Mouse (Mus musculus) cerebral cortex, adult 2 months (tissue): ENCODE data around the gene Sertad2.

Experiments
- WGBS: fragments of 180-500 bp; shearing (Covaris S2); methylation state at CpG from one replicate; pipeline ENCODE4 v1.1.7; 2018; 5-methylcytosine and 5-hydroxymethylcytosine counted together

Gene Sertad2

GRCm38 (mm10) chr11:20544801-20545515 lies 1.9 kb downstream of the Sertad2 start:
- 60% methylated on average over 3 of the region's 3 CpGs for WGBS

GRCm38 (mm10) chr11:20549481-20549880 lies 6.4 kb downstream of the Sertad2 start:
- WGBS: 92% methylated on average over 2 of the region's 2 CpGs

GRCm38 (mm10) chr11:20550196-20550595 lies 7.1 kb downstream of the Sertad2 start:
- WGBS: 79% methylated on average over 7 of the region's 7 CpGs

- WGBS: 99% methylated on average over 2 of the region's 2 CpGs
Measured at GRCm38 (mm10) chr11:20552059-20552458, 9.0 kb downstream of the Sertad2 start.

GRCm38 (mm10) chr11:20552758-20553673 lies 10.0 kb downstream of the Sertad2 start:
- WGBS: 67% methylated on average over 8 of the region's 8 CpGs

- WGBS: 89% methylated on average over 2 of the region's 3 CpGs
Measured at GRCm38 (mm10) chr11:20555651-20556050, 12.6 kb downstream of the Sertad2 start.

- WGBS: 84% methylated on average over 7 of the region's 7 CpGs
Measured at GRCm38 (mm10) chr11:20556163-20556911, 13.3 kb downstream of the Sertad2 start.

GRCm38 (mm10) chr11:20559236-20559950 lies 16.3 kb downstream of the Sertad2 start:
- WGBS: 69% methylated on average over 11 of the region's 11 CpGs

GRCm38 (mm10) chr11:20559951-20560642 lies 17.0 kb downstream of the Sertad2 start:
- 83% methylated on average over 10 of the region's 10 CpGs for whole genome bisulfite sequencing

GRCm38 (mm10) chr11:20561323-20562002 lies 18.4 kb downstream of the Sertad2 start:
- 10% methylated on average over 13 of the region's 13 CpGs for WGBS

- WGBS: 99% methylated on average over 4 of the region's 4 CpGs
Measured at GRCm38 (mm10) chr11:20565057-20565456, 22.0 kb downstream of the Sertad2 start.

GRCm38 (mm10) chr11:20571702-20572413 lies 28.8 kb downstream of the Sertad2 start:
- 50% methylated on average over 5 of the region's 5 CpGs for WGBS

- WGBS: 64% methylated on average over 8 of the region's 8 CpGs
Measured at GRCm38 (mm10) chr11:20576046-20576635, 33.1 kb downstream of the Sertad2 start.

- 95% methylated on average over 2 of the region's 2 CpGs for WGBS
Measured at GRCm38 (mm10) chr11:20582758-20583157, 39.7 kb downstream of the Sertad2 start.

- 68% methylated on average over 1 of the region's 1 CpGs for WGBS
Measured at GRCm38 (mm10) chr11:20585297-20585696, 42.2 kb downstream of the Sertad2 start.

GRCm38 (mm10) chr11:20589393-20589792 lies 46.3 kb downstream of the Sertad2 start:
- 71% methylated on average over 2 of the region's 2 CpGs for WGBS

- 85% methylated on average over 3 of the region's 3 CpGs for WGBS
Measured at GRCm38 (mm10) chr11:20592010-20592409, 49.0 kb downstream of the Sertad2 start.

- 72% methylated on average over 22 of the region's 22 CpGs for WGBS
Measured at GRCm38 (mm10) chr11:20594229-20595201, 51.5 kb downstream of the Sertad2 start.
